Mouse (Mus musculus) forebrain, embryonic 15.5 days (tissue): ENCODE measurements around the gene Adcy7. TPM values are rescaled to one million over a fixed set of nuclear protein-coding genes. Genes with fewer than 3 reads are reported as not detected.

Experiments used
- polyA plus RNA-seq: library from polyadenylated mRNA; unstranded; fragments of >200 nt; fragmentation: Nextera tagmentation; extraction: Ambion mirVana; gene quantifications from 2 replicates; pipeline ENCODE4 v1.2.1, GENCODE M21; 2015

The Adcy7 gene
- polyA plus RNA-seq, 1 experiment from 2014 or later = 1.5 TPM

Other genes starting within 250 kb of the Adcy7 start
- gene Cnep1r1, start 153.6 kb upstream of the Adcy7 start, polyA plus RNA-seq = 48.4 and 48.9 TPM in 2 replicates
- 38.0 and 40.7 TPM in 2 replicates for gene Heatr3, start 134.5 kb upstream of the Adcy7 start, polyA plus RNA-seq
- gene Tent4b, start 73.2 kb upstream of the Adcy7 start, polyA plus RNA-seq = 8.9 and 10.2 TPM in 2 replicates
- gene Brd7, start 89.8 kb downstream of the Adcy7 start, polyA plus RNA-seq = 65.4 and 68.7 TPM in 2 replicates
- gene Nkd1, start 249.0 kb downstream of the Adcy7 start, polyA plus RNA-seq = 36.6 and 40.8 TPM in 2 replicates